Mouse (Mus musculus): Measurements from ENCODE around the gene Rb1. TPM values are rescaled to one million over a fixed set of nuclear protein-coding genes. Genes with fewer than 3 reads are reported as not detected.
A peak's percentile ranks its signal among the peaks of the same experiment; 100 is the strongest.

Gene Rb1
- total and polyA plus RNA-seq, 2 experiments from 2014 or later: 7.7 to 9.1 TPM

- 60% methylated on average over 6 of the region's 6 CpGs for WGBS
- DNase-seq (ENCODE audit: low spot score) (no peak), ATAC-seq (ENCODE audit: insufficient read depth, low read depth) (peak; percentile 27; the same call in 1 of the 2 replicates)
- Histone ChIP-seq H3K9ac (replicated peaks; ENCODE audit: low read depth, low read length) (no peak overlapping the region), H3K36me3 (replicated peaks; ENCODE audit: control insufficient read depth, insufficient read depth, low read length) (no peaks in the 10 kb centered on the region), H3K4me1 (ENCODE audit: control insufficient read depth, insufficient read depth) (no peaks in the 10 kb centered on the region), H3K4me2 (ENCODE audit: low read depth, low read length) (no peak overlapping the region), H3K27me3 (ENCODE audit: control insufficient read depth, insufficient read depth, low read length) (no peaks in the 10 kb centered on the region), H3K4me3 (ENCODE audit: low read depth, low read length) (no peak overlapping the region), H3K9me3 (replicated peaks; ENCODE audit: control insufficient read depth, low read length) (no peaks in the 10 kb centered on the region), H3K27ac (ENCODE audit: low read depth) (peak overlapping the region; percentile 61)
- no peak for TF ChIP-seq CTCF (IDR thresholded peaks at IDR 0.05; ENCODE audit: low read depth)
- TF ChIP-seq EP300 (IDR thresholded peaks at IDR 0.05; ENCODE audit: low read depth): no peak
Measured at GRCm38 (mm10) chr14:73253453-73254251, 72.0 kb downstream of the Rb1 start.

- no peak overlapping the region for H3K4me2 ChIP-seq (ENCODE audit: low read depth, low read length)
- no peak for ATAC-seq (ENCODE audit: insufficient read depth, low read depth)
- DNase-seq (ENCODE audit: low spot score): no peak
- no peak overlapping the region for H3K4me3 ChIP-seq (ENCODE audit: low read depth, low read length)
- H3K9me3 ChIP-seq (replicated peaks; ENCODE audit: control insufficient read depth, low read length): no peaks in the 10 kb centered on the region
- no peaks in the 10 kb centered on the region for H3K27me3 ChIP-seq (ENCODE audit: control insufficient read depth, insufficient read depth, low read length)
- H3K36me3 ChIP-seq (replicated peaks; ENCODE audit: control insufficient read depth, insufficient read depth, low read length): no peaks in the 10 kb centered on the region
- H3K9ac ChIP-seq (replicated peaks; ENCODE audit: low read depth, low read length): no peak overlapping the region
- peak overlapping the region; percentile 58 for H3K27ac ChIP-seq (ENCODE audit: low read depth)
- 82% methylated on average over 2 of the region's 2 CpGs for WGBS
- H3K4me1 ChIP-seq (ENCODE audit: control insufficient read depth, insufficient read depth): no peaks in the 10 kb centered on the region
- TF ChIP-seq CTCF (IDR thresholded peaks at IDR 0.05; ENCODE audit: low read depth) (no peak), EP300 (IDR thresholded peaks at IDR 0.05; ENCODE audit: low read depth) (no peak)
Measured at GRCm38 (mm10) chr14:73252276-73252675, 73.3 kb downstream of the Rb1 start.

- H3K27me3 ChIP-seq (ENCODE audit: control insufficient read depth, insufficient read depth, low read length): no peaks in the 10 kb centered on the region
- H3K36me3 ChIP-seq (replicated peaks; ENCODE audit: control insufficient read depth, insufficient read depth, low read length): no peaks in the 10 kb centered on the region
- WGBS: 98% methylated on average over 2 of the region's 2 CpGs
- no peak for TF ChIP-seq CTCF (IDR thresholded peaks at IDR 0.05; ENCODE audit: low read depth)
- TF ChIP-seq EP300 (IDR thresholded peaks at IDR 0.05; ENCODE audit: low read depth): no peak
- DNase-seq (ENCODE audit: low spot score) (no peak), ATAC-seq (ENCODE audit: insufficient read depth, low read depth) (no peak)
- H3K4me1 ChIP-seq (ENCODE audit: control insufficient read depth, insufficient read depth): no peaks in the 10 kb centered on the region
- no peak overlapping the region for H3K27ac ChIP-seq (ENCODE audit: low read depth)
- H3K9ac ChIP-seq (replicated peaks; ENCODE audit: low read depth, low read length): no peak overlapping the region
- H3K9me3 ChIP-seq (replicated peaks; ENCODE audit: control insufficient read depth, low read length): no peaks in the 10 kb centered on the region
- no peak overlapping the region for H3K4me3 ChIP-seq (ENCODE audit: low read depth, low read length)
- H3K4me2 ChIP-seq (ENCODE audit: low read depth, low read length): no peak overlapping the region
Measured at GRCm38 (mm10) chr14:73250056-73250455, 75.6 kb downstream of the Rb1 start.

GRCm38 (mm10) chr14:73244061-73244597 lies 81.5 kb downstream of the Rb1 start:
- no peaks in the 10 kb centered on the region for H3K9me3 ChIP-seq (replicated peaks; ENCODE audit: control insufficient read depth, low read length)
- DNase-seq (ENCODE audit: low spot score) (no peak), ATAC-seq (ENCODE audit: insufficient read depth, low read depth) (no peak)
- no peaks in the 10 kb centered on the region for H3K27me3 ChIP-seq (ENCODE audit: control insufficient read depth, insufficient read depth, low read length)
- H3K4me3 ChIP-seq (ENCODE audit: low read depth, low read length): no peak overlapping the region
- 83% methylated on average over 2 of the region's 2 CpGs for WGBS
- H3K36me3 ChIP-seq (replicated peaks; ENCODE audit: control insufficient read depth, insufficient read depth, low read length): peaks cover 6% of the 10 kb centered on the region; the same call in 1 of the 2 replicates
- H3K4me1 ChIP-seq (ENCODE audit: control insufficient read depth, insufficient read depth): peaks cover 12% of the 10 kb centered on the region
- H3K4me2 ChIP-seq (ENCODE audit: low read depth, low read length): no peak overlapping the region
- H3K9ac ChIP-seq (replicated peaks; ENCODE audit: low read depth, low read length): no peak overlapping the region
- no peak for TF ChIP-seq EP300 (IDR thresholded peaks at IDR 0.05; ENCODE audit: low read depth)
- TF ChIP-seq CTCF (IDR thresholded peaks at IDR 0.05; ENCODE audit: low read depth): no peak
- H3K27ac ChIP-seq (ENCODE audit: low read depth): peak overlapping the region; percentile 25; the same call in 1 of the 2 replicates

GRCm38 (mm10) chr14:73239857-73240256 lies 85.8 kb downstream of the Rb1 start:
- Histone ChIP-seq H3K36me3 (replicated peaks; ENCODE audit: control insufficient read depth, insufficient read depth, low read length) (peaks cover 6% of the 10 kb centered on the region; the same call in 1 of the 2 replicates), H3K9ac (replicated peaks; ENCODE audit: low read depth, low read length) (no peak overlapping the region), H3K4me2 (ENCODE audit: low read depth, low read length) (peak overlapping the region; percentile 46; the same call in 1 of the 2 replicates), H3K27me3 (ENCODE audit: control insufficient read depth, insufficient read depth, low read length) (no peaks in the 10 kb centered on the region), H3K27ac (ENCODE audit: low read depth) (no peak overlapping the region), H3K9me3 (replicated peaks; ENCODE audit: control insufficient read depth, low read length) (no peaks in the 10 kb centered on the region; the same call in 1 of the 2 replicates), H3K4me3 (ENCODE audit: low read depth, low read length) (peak overlapping the region; percentile 70), H3K4me1 (ENCODE audit: control insufficient read depth, insufficient read depth) (peaks cover 20% of the 10 kb centered on the region)
- 35% methylated on average over 3 of the region's 3 CpGs for WGBS
- no peak for ATAC-seq (ENCODE audit: insufficient read depth, low read depth)
- TF ChIP-seq CTCF (IDR thresholded peaks at IDR 0.05; ENCODE audit: low read depth): no peak
- TF ChIP-seq EP300 (IDR thresholded peaks at IDR 0.05; ENCODE audit: low read depth): no peak
- no peak for DNase-seq (ENCODE audit: low spot score)

All from heart, postnatal 0 days (tissue).